Mouse (Mus musculus) liver, adult (tissue): ENCODE data around the gene Bnip2.

Experiments
- GATA4 ChIP-seq: IDR thresholded peaks from 2 replicates; pipeline ENCODE4 v1.6.1; 2014; ENCODE audit warnings: mild to moderate bottlenecking, low read length; ENCODE audit not compliant: insufficient replicate concordance

Bnip2 gene

DNA sequence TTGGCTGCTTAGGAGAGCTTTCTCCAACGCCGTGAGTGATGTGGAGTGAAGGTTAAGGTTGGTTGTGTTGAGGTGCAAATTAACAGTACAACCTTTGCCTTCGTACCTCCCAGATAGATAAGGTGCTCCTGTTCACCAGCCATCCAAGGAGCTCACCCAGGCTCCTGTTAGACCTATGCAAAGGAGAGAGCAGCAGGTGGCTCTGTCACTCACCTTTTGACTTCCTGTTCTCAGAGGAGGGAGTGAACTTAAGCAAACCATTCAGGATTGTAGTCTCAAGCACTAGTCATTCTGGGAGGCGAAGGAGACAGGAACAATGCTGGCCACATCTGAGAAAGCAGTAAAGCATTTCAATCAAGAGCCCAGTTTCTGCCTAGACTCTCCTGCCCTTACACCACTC lies 47.4 kb downstream of the Bnip2 start:
- TF ChIP-seq GATA4 = no peak

DNA sequence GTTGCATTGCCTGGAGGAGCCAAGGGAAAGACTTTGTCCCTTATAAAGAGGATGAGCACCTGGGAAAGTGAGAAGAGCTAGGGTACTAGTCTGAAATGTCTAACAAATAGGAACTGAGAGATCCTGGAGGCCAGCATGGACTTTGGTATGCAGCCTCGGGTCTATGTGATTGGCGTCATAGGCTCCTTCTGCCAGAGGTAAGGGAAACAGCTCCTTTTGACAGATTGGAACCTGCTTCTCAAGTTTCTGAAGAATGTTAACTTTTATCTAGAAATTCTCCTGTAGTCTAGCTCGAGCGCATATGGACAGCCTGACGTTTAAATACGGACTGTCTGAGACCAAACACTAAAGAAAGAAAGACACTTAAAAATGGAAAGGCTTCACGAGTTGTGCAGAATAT lies 48.7 kb downstream of the Bnip2 start, which contains the start of gene Gcnt3:
Gene Gcnt3, minus strand, starts transcription at position 101 of the 400 bp plus-strand sequence.
- no peak for TF ChIP-seq GATA4

DNA sequence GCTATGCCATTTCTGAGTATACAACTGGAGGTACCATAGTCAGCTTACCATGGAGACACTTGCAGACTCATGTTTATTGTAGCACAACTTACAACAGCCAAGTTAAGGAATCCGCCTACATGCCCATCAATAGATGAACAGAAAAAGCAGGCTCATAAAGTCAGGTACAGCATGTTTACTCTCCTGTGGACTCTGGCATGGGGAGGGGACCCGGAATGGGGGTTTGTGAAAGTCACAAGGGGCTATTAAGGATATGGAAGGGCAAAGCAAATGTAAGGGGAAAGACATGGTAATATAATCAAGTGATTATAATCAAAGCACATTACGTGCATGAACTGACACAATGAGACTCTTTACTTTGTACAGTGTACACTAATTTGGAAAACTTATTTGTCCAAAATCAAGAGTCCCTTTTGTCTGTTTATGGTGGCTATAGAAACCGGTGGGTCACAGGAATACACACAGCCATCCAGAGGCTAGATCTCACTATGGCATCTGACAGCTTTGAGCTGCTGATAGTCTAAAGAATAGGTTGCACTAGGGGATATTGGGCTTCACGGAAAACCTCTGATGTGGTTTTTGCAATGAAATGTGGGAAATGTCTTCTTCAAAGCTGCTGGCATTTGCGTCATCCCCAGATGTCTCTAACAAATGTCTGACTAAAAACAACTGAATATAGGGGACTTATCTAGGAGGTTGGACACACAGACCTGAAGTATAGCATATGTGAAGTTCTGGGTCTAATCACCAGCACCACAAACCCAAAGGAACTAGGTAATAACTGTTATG lies 50.5 kb downstream of the Bnip2 start:
- TF ChIP-seq GATA4 = no peak

DNA sequence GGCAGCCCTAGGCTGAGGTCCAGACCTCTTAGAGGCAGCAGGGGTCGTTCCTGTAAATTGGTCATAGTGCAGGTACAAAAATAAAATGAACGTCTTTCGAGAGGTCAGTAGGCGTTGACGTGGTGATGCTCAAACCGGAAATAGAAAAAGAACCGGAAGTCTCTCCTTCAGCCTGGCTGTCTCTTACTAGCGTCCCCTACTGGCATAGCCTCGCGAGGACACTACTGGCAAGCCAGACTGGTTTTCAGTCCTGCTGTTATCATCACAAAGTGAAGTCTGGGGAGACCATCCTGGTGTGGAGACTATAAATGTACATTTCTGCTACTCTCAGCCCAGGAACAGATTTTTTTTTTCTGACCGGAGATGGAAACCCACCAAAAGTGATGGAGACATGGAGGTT lies 51.3 kb downstream of the Bnip2 start:
- TF ChIP-seq GATA4 = no peak

DNA sequence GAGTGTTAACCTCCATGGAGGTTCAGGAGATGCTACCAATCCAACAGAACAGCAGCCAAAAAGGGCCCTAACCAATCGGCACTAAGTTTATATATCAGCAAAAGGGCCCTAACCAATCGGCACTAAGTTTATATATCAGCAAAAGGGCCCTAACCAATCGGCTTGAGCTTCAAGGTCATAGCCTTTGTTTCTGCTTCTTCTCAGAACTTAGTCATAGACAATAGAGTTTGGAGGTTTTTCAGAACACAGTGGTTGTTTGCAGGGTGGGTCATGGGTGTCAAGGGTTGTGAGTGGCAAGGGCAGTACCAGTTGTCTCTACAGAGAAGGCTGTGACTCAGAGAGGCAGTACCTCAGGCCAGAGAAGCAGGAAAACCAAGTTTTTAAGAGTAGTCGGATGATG lies 52.9 kb downstream of the Bnip2 start:
- TF ChIP-seq GATA4 = no peak

DNA sequence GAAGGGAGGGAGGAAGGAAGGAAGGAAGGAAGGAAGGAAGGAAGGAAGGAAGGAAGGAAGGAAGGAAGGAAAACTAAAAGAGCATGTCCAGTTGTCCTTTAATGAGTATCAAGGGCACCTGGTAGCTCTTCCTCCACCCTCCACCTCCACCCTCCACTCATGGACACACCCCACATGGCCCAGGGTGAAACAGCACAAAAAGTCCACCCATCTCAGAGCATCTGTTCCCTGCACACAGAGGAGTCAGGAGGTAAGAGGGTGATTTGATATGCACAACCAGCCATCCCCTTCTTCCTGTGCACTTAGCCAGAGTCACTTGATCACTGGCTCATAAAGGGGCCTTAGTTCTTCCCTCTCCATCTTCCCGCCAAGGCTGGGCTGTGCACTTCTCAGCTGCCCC lies 53.7 kb downstream of the Bnip2 start:
- no peak for TF ChIP-seq GATA4

DNA sequence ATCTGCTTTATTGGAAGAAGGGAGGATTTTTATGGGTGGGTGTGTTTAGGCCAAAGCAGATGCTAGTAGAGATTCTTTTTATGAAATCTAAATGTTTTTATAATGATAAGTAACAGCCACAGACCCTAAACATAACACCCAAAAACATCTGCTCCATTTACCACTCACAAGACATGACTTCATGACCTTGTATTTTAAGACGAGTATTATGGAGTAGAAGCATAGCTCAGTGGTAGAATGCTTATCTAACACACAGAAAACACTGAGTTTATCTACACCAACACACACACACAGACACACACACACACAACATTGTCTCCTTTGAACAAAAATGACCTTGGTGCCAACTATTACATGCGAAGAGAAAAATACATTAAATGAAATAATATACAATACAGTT lies 55.6 kb downstream of the Bnip2 start:
- no peak for TF ChIP-seq GATA4

DNA sequence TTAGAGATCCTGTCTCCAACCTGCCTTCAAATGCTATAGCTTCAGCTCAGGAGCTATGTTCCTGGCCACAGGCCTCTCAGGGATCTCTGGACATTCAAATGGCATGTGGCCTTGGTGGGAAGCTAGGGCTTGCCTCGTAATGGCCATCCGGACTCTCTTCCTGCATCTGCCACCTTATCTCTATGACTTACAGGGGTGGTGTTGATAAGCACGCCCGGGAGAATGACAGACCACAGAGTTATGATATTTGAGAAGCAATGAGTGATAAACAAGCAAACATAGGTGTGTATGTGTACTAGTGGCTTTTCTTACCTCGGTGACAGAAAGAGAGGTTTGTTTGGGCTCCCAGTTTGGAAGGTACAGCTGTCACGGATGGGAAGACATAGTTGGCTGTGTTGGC lies 57.0 kb downstream of the Bnip2 start:
- no peak for TF ChIP-seq GATA4

DNA sequence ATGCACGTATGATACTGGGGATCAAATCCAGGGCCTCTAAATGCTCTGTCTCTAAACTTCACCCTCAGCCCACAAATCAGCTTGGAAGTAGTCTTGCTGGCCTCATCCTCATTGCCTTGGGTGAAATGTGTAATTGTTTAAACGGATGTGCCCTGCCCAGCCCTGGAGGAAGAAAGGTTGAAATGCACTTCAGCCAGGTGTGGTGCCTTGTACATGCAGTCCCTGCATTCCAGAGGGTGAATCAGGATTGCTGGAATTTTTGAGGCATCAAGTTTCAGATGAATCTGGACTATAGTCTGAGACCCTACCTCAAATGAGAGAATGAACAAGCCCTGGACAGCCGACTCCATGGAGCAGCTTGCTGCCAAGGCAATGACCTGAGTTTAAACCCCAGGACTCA lies 58.6 kb downstream of the Bnip2 start:
- TF ChIP-seq GATA4 = no peak

DNA sequence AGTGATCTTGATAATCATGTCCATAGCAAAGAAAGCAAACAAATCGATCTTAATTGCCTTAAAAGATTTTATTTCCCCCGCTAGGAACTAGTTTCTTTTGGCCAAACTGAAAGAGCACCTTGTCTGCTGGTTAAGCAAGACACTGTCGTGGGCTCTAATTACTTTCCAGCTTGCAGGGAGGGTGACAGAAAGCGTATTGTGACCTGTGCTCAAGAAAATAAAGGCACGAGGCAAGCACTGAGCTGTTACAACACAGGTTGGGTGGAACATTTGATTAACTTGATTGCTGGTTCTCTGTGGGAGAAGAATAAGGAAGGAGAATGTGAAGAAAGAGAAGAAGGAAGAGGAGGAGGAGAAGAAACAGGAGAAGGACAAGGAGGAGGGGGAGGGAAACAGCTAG lies 59.0 kb downstream of the Bnip2 start:
- TF ChIP-seq GATA4 = no peak

DNA sequence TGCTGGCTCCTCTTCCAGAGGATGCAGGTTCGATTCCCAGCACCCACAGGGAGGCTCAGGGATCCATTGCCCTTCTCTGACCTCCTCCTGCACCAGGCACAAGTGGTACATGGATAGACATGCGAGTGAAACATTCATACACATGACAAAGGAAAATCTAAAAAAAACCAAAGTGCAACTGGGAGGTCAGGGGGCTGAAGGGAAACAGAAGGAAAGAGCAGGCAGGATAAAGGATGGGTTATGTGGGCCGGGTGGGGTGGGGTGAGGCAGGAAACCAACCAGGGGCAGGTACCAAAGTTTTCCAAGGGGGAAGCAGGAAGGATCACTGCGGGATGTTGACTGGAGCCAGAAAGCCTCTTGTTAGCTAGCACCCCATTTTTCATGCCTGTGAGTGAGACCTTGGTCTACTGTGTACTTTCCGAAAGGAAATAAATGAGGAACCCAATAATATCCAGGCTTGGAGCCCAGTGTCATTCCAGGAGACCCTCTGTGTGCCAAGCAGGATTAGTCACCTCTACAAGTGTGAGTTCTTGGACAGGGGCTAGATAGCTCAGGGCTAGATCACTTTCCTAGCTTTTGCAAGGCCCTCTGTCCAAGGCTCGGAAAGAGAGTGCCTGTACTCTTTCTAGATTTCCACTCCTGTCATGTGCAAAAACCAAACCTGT lies 59.6 kb downstream of the Bnip2 start:
- no peak for TF ChIP-seq GATA4

DNA sequence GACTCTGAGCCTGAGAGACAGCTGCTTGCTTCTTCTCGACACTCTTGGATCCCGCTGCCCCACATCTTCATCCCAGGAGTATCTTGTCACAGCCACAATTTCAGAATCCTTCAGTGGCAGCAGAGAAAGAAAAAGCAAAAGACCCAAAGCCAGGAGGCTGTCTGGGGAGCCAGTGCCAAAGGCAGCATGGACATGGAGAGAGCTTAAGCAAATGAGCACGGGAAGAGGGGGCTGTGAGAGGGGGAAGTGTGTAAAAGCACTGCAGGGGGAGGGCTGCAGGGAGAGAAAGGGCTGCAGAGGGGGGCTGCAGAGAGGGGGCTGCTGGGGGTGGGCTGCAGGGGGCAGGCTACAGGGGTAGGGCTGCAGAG lies 60.1 kb downstream of the Bnip2 start:
- no peak for TF ChIP-seq GATA4

DNA sequence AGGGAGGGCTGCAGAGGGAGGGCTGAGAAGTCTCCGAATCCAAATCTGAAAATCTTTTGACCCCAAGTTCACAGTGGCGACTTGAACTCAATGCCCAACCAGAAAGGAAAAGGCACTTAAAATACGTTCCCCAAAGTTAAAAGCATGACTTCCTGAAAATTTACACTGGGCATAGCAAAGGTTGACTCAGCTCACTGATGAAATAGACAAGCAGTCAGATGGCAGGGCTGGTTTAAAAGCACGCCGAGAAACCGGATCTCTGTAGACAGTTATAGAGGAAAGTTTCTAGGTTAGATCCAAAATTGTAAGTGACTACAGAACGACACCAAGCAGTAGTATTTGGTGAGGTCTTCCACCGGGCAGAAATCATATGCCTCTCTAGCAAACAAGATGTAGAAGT lies 60.6 kb downstream of the Bnip2 start:
- no peak for TF ChIP-seq GATA4

DNA sequence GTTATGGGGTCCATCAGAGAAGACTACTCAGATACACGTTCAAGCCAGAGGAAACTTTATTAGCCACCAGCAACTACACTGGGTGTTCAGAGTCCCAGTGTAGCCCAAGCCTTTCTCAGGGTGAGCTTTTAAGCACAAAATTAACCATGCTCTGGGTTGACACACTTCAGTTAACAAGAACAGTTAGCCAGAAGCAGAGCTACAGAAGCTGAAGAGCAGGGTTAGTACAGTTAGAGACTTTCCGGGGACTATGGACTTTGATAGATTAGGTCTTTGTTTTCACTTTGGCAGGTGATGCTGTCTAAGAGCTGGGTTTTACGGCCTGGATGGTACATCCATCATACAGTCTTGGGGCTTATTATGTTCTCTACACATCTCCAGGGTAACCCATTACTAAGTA lies 63.5 kb downstream of the Bnip2 start:
- TF ChIP-seq GATA4 = no peak

DNA sequence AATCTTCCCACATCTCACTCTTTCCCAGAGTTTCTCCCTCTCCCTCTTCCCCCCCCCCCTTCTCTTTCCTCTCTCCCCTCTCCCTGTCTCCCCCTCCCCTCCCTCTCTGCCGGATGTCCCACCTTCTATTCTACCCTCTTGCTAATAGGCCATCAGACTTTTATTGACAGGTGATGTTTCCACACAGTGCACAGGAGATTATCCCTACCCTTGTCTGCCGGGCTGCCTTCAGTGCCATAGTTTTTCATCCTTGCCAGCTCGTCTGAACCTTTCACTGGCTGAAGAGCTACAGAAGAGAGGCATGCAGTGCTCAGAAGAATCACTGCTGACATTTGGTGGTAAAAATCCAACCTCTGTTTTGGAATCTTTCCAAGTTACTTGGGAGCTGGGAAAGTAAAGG lies 64.1 kb downstream of the Bnip2 start:
- no peak for TF ChIP-seq GATA4
